Mouse (Mus musculus) limb, embryonic 15.5 days (tissue): ENCODE measurements around the gene Chd2. TPM values are rescaled to one million over a fixed set of nuclear protein-coding genes. Genes with fewer than 3 reads are reported as not detected.
A peak's percentile ranks its signal among the peaks of the same experiment; 100 is the strongest.

ENCODE experiments used
- ATAC-seq: fragments of 200-750 bp; cut with Nextera tagmentation; 2 replicates; pipeline ENCODE4 v1.8.0; 2017; ENCODE audit warnings: low read depth, moderate TSS enrichment; ENCODE audit not compliant: insufficient number of reproducible peaks, low FRiP score, low TSS enrichment
- H3K27ac ChIP-seq: fragments of 300-500 bp; sonication (generic); 2 replicates; pipeline ENCODE4 v1.5.1; 2015; ENCODE audit warnings: moderate library complexity, mild to moderate bottlenecking, inconsistent platforms
- H3K27me3 ChIP-seq: fragments of 300-500 bp; sonication (generic); 2 replicates; pipeline ENCODE4 v1.6.1; 2015; ENCODE audit warnings: inconsistent platforms
- H3K36me3 ChIP-seq: fragments of 300-500 bp; sonication (generic); 2 replicates; pipeline ENCODE4 v1.6.1; 2015; ENCODE audit warnings: inconsistent platforms
- H3K4me1 ChIP-seq: fragments of 300-500 bp; sonication (generic); 2 replicates; pipeline ENCODE4 v1.6.1; 2015; ENCODE audit warnings: inconsistent platforms
- H3K4me2 ChIP-seq: fragments of 300-500 bp; sonication (generic); 2 replicates; pipeline ENCODE4 v1.6.1; 2015; ENCODE audit warnings: mild to moderate bottlenecking, inconsistent platforms
- H3K4me3 ChIP-seq: fragments of 300-500 bp; sonication (generic); 2 replicates; pipeline ENCODE4 v1.5.1; 2015; ENCODE audit warnings: mild to moderate bottlenecking, inconsistent platforms
- H3K9ac ChIP-seq: fragments of 300-500 bp; sonication (generic); 2 replicates; pipeline ENCODE4 v1.6.1; 2015; ENCODE audit warnings: inconsistent platforms
- H3K9me3 ChIP-seq: fragments of 300-500 bp; sonication (generic); 2 replicates; pipeline ENCODE4 v1.6.1; 2016; ENCODE audit warnings: inconsistent platforms
- WGBS: fragments of 180-500 bp; shearing (Covaris S2); methylation state at CpG from one replicate; pipeline ENCODE4 v1.1.7; 2015; 5-methylcytosine and 5-hydroxymethylcytosine counted together
- polyA plus RNA-seq: library from polyadenylated mRNA; unstranded; fragments of >200 nt; fragmentation: Nextera tagmentation; extraction: Ambion mirVana; gene quantifications from 2 replicates; pipeline ENCODE4 v1.2.1, GENCODE M21; 2015

Chd2 gene
- 48.6 and 51.7 TPM in 2 replicates for polyA plus RNA-seq

- ATAC-seq: peak; percentile 76; the same call in 1 of the 2 replicates
- 0% methylated on average over 15 of the region's 15 CpGs for WGBS
These were observed at the start of gene Chd2 for GRCm38 (mm10) chr7:73541412-73542130. Gene Chd2 (minus strand): TSS chr7:73541830.

GRCm38 (mm10) chr7:73590757-73591156 lies 49.1 kb upstream of the Chd2 start:
- Histone ChIP-seq H3K4me3 (no peak overlapping the region), H3K27ac (no peak overlapping the region), H3K36me3 (no peaks in the 10 kb centered on the region), H3K27me3 (no peaks in the 10 kb centered on the region), H3K4me2 (no peak overlapping the region), H3K9ac (no peak overlapping the region), H3K4me1 (peaks cover 41% of the 10 kb centered on the region), H3K9me3 (no peaks in the 10 kb centered on the region)
- ATAC-seq: no peak
- 90% methylated on average over 5 of the region's 5 CpGs for WGBS

More at GRCm38 (mm10) chr7:73541412-73542130, at the start of gene Chd2:
- Histone ChIP-seq H3K36me3 (peaks cover 5% of the 10 kb centered on the region; the same call in 1 of the 2 replicates), H3K4me2 (peak within 1 kb of the TSS; percentile 37), H3K27ac (peak within 1 kb of the TSS; percentile 99), H3K4me1 (peaks cover 15% of the 10 kb centered on the region), H3K9me3 (no peaks in the 10 kb centered on the region), H3K27me3 (no peaks in the 10 kb centered on the region), H3K4me3 (peak within 1 kb of the TSS; percentile 56), H3K9ac (peak within 1 kb of the TSS; percentile 68)

GRCm38 (mm10) chr7:73589208-73589771 lies 47.7 kb upstream of the Chd2 start:
- 0 out of 2 replicates have a peak overlapping the region, but pooled peaks have one; percentile 1 for H3K4me3 ChIP-seq

GRCm38 (mm10) chr7:73588351-73588906 lies 46.8 kb upstream of the Chd2 start:
- Histone ChIP-seq H3K4me3 (no peak overlapping the region), H3K4me1 (peaks cover 49% of the 10 kb centered on the region), H3K4me2 (peak overlapping the region; percentile 21), H3K9ac (no peak overlapping the region), H3K9me3 (no peaks in the 10 kb centered on the region), H3K27ac (peak overlapping the region; percentile 87), H3K27me3 (no peaks in the 10 kb centered on the region), H3K36me3 (no peaks in the 10 kb centered on the region)
- ATAC-seq: peak; percentile 37
- 53% methylated on average over 8 of the region's 8 CpGs for WGBS

More at GRCm38 (mm10) chr7:73589208-73589771, 47.7 kb upstream of the Chd2 start:
- 16% methylated on average over 14 of the region's 14 CpGs for WGBS
- Histone ChIP-seq H3K4me2 (peak overlapping the region; percentile 21), H3K27me3 (no peaks in the 10 kb centered on the region), H3K27ac (peak overlapping the region; percentile 87), H3K9ac (no peak overlapping the region), H3K4me1 (peaks cover 49% of the 10 kb centered on the region), H3K9me3 (no peaks in the 10 kb centered on the region), H3K36me3 (no peaks in the 10 kb centered on the region)
- ATAC-seq: peak; percentile 27; the same call in 1 of the 2 replicates

GRCm38 (mm10) chr7:73586717-73587116 lies 45.1 kb upstream of the Chd2 start:
- no peak for ATAC-seq
- no peak overlapping the region for H3K4me2 ChIP-seq
- peaks cover 52% of the 10 kb centered on the region for H3K4me1 ChIP-seq
- WGBS: 84% methylated on average over 6 of the region's 6 CpGs
- H3K27me3 ChIP-seq: no peaks in the 10 kb centered on the region
- no peak overlapping the region for H3K4me3 ChIP-seq
- H3K9ac ChIP-seq: no peak overlapping the region
- H3K36me3 ChIP-seq: no peaks in the 10 kb centered on the region
- peak overlapping the region; percentile 61 for H3K27ac ChIP-seq
- H3K9me3 ChIP-seq: no peaks in the 10 kb centered on the region

GRCm38 (mm10) chr7:73586206-73586605 lies 44.6 kb upstream of the Chd2 start:
- Histone ChIP-seq H3K27ac (peak overlapping the region; percentile 43), H3K9ac (no peak overlapping the region), H3K27me3 (no peaks in the 10 kb centered on the region), H3K36me3 (no peaks in the 10 kb centered on the region), H3K4me1 (peaks cover 52% of the 10 kb centered on the region), H3K4me3 (no peak overlapping the region), H3K4me2 (no peak overlapping the region), H3K9me3 (no peaks in the 10 kb centered on the region)
- no peak for ATAC-seq
- WGBS: 51% methylated on average over 11 of the region's 11 CpGs

- ATAC-seq: no peak
- no peaks in the 10 kb centered on the region for H3K27me3 ChIP-seq
- H3K4me1 ChIP-seq: peaks cover 52% of the 10 kb centered on the region
- H3K27ac ChIP-seq: peak overlapping the region; percentile 91
- H3K9ac ChIP-seq: no peak overlapping the region
- no peak overlapping the region for H3K4me3 ChIP-seq
- WGBS: 73% methylated on average over 22 of the region's 22 CpGs
- no peaks in the 10 kb centered on the region for H3K36me3 ChIP-seq
- no peaks in the 10 kb centered on the region for H3K9me3 ChIP-seq
- H3K4me2 ChIP-seq: no peak overlapping the region
These were observed 43.7 kb upstream of the Chd2 start for GRCm38 (mm10) chr7:73585114-73586032.

- no peaks in the 10 kb centered on the region for H3K27me3 ChIP-seq
- no peaks in the 10 kb centered on the region for H3K36me3 ChIP-seq
- no peak overlapping the region for H3K4me3 ChIP-seq
- H3K27ac ChIP-seq: peak overlapping the region; percentile 91
- no peak for ATAC-seq
- no peaks in the 10 kb centered on the region for H3K9me3 ChIP-seq
- no peak overlapping the region for H3K9ac ChIP-seq
- 31% methylated on average over 13 of the region's 13 CpGs for WGBS
- H3K4me1 ChIP-seq: peaks cover 49% of the 10 kb centered on the region
- H3K4me2 ChIP-seq: peak overlapping the region; percentile 4; the same call in 1 of the 2 replicates
These were observed 42.7 kb upstream of the Chd2 start for GRCm38 (mm10) chr7:73584009-73584995.

- Histone ChIP-seq H3K27ac (0 out of 2 replicates have a peak overlapping the region, but pooled peaks have one; percentile 91), H3K9ac (no peak overlapping the region), H3K4me3 (no peak overlapping the region), H3K27me3 (no peaks in the 10 kb centered on the region), H3K36me3 (no peaks in the 10 kb centered on the region), H3K4me1 (peaks cover 40% of the 10 kb centered on the region), H3K9me3 (no peaks in the 10 kb centered on the region), H3K4me2 (no peak overlapping the region)
- ATAC-seq: no peak
- 82% methylated on average over 7 of the region's 7 CpGs for WGBS
These were observed 41.8 kb upstream of the Chd2 start for GRCm38 (mm10) chr7:73583400-73583799.

- H3K9me3 ChIP-seq: no peaks in the 10 kb centered on the region
- H3K27ac ChIP-seq: 0 out of 2 replicates have a peak overlapping the region, but pooled peaks have one; percentile 27
- H3K36me3 ChIP-seq: no peaks in the 10 kb centered on the region
- 45% methylated on average over 6 of the region's 6 CpGs for WGBS
- no peak for ATAC-seq
- no peaks in the 10 kb centered on the region for H3K27me3 ChIP-seq
- H3K4me1 ChIP-seq: peaks cover 31% of the 10 kb centered on the region
- H3K4me3 ChIP-seq: no peak overlapping the region
- H3K9ac ChIP-seq: no peak overlapping the region
- no peak overlapping the region for H3K4me2 ChIP-seq
These were observed 40.3 kb upstream of the Chd2 start for GRCm38 (mm10) chr7:73581836-73582375.
